Mouse (Mus musculus) ES-E14 (cell line): Measurements from ENCODE around the gene Gsx2.

Experiments used
- CHD2 ChIP-seq: IDR thresholded peaks from 2 replicates; pipeline ENCODE4 v1.6.1; 2014; ENCODE audit warnings: mild to moderate bottlenecking, low read depth, low read length, inconsistent platforms
- MAFK ChIP-seq: IDR thresholded peaks from 2 replicates; pipeline ENCODE4 v1.6.1; 2014; ENCODE audit warnings: mild to moderate bottlenecking, low read depth, low read length, inconsistent platforms; ENCODE audit not compliant: insufficient read depth
- ZC3H11A ChIP-seq: IDR thresholded peaks from 2 replicates; pipeline ENCODE4 v1.6.1; 2012; ENCODE audit warnings: low read depth, mild to moderate bottlenecking, inconsistent platforms, low read length, borderline replicate concordance
- ZNF384 ChIP-seq: IDR thresholded peaks from 2 replicates; pipeline ENCODE4 v1.6.1; 2012; ENCODE audit warnings: low read depth, low read length, inconsistent platforms

- TF ChIP-seq CHD2 (no peak), MAFK (no peak), ZC3H11A (no peak), ZNF384 (no peak)
Observed at GRCm38 (mm10) chr5:75073167-75073566, 2.2 kb upstream of the Gsx2 start.
